Mouse (Mus musculus) 416B (cell line): ENCODE measurements around the gene Sertad4.

Source experiments
- DNase-seq: peaks from one replicate; pipeline ENCODE4 v3.0.0; 2011; ENCODE audit warnings: low read depth

Sertad4 gene

DNA sequence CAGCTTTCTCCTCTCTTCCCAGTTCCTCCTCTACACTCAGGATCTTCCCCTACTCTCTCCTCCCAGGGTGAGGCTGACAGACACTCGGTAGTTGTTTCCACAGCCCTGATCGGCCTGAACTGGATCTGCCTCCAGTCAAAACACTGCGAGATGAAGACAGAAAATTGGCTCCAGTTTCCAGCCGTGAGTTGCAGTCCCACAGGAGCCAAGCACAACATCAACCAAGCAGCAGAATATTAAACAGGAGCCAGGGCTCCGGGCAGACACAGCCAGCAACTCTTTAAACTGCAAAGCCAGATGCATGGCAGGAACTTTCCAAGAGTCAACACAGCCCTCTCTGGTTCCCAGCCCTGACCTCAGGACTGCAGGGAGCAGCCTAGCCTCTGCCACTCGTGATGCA, 3.9 kb downstream of the Sertad4 start:
- no peak for DNase-seq

DNA sequence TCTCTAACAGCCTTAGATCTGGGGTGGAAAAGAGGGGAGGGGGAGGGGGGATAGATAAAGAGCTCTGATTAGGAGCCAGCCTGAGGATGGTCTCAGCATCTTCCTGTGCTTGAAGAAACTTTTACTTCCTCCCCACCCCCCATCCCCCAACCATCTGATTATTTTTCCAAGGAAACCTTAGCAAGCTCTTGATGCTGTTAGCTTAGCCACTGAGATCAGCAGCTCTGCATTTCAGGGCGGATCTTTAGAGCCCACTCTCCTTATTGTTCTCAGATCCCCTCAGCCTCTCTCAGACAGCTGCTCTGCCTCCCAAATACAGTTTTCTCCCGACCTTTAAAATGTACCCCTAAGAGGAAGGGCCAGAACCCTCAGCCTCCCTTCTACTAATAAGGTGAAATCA, 4.4 kb downstream of the Sertad4 start:
- DNase-seq: no peak

- DNase-seq: no peak
These were observed 5.9 kb downstream of the Sertad4 start for GRCm38 (mm10) chr1:192849616-192850015.

DNA sequence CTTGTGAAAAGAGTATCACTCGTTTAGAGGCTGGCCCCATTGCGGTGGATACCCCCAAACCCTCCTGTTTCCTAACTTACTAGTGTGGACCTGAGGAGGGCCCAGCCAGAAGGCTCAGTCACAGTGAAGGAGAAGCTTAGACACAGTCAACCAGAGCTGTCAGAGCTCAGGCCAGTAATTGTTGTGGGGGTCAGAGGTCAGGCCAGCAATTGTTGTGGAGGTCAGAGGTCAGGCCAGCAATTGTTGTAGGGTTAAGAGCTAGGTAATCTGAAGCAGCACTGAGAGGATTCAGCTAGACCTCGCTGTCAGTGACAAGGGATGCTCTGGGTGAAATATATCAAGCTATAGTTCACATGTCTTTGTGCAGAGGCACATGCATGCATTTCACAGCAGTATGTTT, 8.3 kb downstream of the Sertad4 start:
- DNase-seq: no peak

- DNase-seq: no peak
These were observed 14.3 kb downstream of the Sertad4 start for GRCm38 (mm10) chr1:192841094-192841813.

DNA sequence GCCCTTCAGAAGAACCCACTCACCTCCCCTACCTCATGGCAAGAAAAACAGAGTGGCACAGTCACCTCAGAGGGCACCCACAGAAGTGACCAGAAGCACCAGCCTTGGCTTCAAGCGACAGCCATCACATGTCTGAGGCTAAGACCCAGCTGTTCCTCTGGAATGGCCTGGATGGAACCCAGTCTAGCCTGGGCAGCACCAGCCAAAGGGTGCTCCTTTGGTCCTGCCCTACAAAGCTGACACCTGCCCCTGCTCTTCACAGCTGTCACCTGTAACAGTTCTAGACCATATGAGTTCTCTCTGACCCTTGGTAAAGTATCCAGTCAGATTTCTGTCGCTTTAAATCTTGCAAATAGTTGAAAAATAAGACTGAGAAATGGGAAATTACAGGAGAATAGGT, 14.9 kb downstream of the Sertad4 start:
- DNase-seq: no peak

GRCm38 (mm10) chr1:192835211-192835681, 20.3 kb downstream of the Sertad4 start:
- no peak for DNase-seq

DNA sequence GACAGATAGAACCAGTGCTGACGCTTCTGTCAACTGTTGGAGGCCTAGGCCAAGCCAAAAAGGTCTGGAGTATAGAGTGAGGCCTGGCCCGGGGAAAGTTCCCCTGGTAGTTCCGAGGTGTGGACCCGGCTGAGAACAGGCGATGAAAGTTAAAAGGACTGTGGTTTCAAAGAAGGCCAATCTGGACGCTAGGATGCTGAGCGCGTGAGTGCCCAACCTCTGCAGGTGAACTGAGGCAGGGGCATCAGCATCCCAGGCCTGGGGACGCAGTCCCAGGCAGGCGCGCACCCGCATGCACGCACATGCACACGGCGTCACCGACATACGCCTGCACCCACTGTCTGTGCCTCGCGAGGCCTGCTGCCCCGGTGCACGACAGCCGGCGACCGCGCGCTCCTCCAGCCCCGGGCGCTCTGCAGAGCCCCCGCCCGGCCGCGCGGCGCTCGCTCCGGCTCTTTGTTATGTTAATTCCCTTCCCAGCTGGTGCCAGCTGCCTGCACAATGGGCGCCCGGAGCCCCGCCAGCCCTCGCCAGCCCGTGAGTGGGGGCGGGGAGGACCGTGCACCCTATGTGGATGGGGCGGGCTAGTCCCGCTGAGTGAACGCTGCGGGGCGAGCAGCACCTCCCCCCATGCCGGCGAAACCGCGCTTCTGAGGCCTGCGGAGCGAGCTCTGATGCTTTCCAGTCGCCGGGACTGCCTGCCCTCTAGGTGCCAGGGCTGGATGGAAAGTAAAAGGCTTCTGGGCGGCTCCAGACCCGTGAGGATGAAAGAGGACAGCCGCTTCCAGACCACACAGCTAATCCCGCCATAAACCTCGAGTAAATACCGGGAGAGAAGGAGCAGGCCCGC, 21.0 kb downstream of the Sertad4 start:
- no peak for DNase-seq

DNA sequence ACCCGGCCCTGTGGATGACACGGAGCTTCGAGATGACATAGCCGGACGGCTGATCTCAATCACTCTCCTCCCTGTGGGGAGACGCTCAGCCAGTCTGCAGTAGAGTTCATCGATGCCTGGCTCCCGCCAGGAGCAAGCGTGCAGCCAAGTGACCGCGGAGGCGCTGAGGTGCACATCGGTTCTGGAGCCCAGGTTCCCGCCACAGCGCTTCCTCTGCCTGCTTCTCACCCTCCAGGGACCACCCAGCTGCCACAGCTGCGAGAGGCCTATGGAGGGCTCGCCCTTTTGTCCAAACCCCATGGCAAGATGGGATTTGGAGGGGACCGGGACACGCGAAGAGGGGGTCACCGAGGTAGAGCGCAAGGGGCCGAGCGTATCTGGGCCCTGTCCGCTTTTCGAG, 22.0 kb downstream of the Sertad4 start:
- DNase-seq: no peak

- no peak for DNase-seq
These were observed 22.5 kb downstream of the Sertad4 start for GRCm38 (mm10) chr1:192833097-192833496.

- no peak for DNase-seq
These were observed 23.2 kb downstream of the Sertad4 start for GRCm38 (mm10) chr1:192832338-192832737.

DNA sequence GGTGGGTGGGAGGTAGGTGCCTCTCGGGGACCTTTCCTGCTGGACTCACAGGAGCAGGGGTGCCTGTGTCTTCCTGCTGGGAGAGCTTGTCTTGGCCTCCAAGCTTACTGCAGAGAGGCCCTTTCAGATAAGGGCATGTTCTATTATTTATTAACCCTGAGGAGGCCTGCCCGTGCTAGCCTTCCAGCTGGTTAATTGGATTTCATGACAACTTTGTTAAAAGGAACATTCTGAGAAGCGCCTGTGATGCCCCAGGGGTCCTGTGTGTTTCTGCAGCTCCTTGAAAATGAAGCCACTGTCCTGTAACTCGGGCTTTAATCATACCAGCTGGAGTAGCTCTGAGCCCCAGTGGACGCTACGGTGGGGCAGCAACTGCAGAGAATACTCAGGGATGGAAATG, 25.1 kb downstream of the Sertad4 start:
- DNase-seq: no peak

- no peak for DNase-seq
These were observed 26.6 kb downstream of the Sertad4 start for GRCm38 (mm10) chr1:192828928-192829327.

- no peak for DNase-seq
These were observed 27.6 kb downstream of the Sertad4 start for GRCm38 (mm10) chr1:192827955-192828354.

DNA sequence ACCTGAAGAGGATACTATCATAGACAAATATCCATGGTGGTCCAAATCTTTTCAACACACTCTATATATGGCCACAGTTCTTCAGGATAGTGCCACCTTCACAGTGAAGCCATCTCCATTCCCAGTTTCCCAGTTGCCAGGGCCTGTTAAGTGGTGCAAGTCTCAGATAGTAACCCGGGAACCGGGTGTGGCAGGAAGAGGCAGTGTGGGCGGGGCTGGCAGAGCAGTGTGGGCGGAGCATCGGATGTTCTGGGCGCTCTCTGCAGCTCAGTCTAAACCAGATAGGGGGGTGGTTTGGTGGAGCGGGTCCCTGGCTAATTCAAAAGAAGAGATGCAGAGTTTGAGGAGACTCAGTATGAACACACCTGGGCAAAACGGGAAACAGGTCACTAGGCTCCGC, 29.8 kb downstream of the Sertad4 start:
- no peak for DNase-seq

DNA sequence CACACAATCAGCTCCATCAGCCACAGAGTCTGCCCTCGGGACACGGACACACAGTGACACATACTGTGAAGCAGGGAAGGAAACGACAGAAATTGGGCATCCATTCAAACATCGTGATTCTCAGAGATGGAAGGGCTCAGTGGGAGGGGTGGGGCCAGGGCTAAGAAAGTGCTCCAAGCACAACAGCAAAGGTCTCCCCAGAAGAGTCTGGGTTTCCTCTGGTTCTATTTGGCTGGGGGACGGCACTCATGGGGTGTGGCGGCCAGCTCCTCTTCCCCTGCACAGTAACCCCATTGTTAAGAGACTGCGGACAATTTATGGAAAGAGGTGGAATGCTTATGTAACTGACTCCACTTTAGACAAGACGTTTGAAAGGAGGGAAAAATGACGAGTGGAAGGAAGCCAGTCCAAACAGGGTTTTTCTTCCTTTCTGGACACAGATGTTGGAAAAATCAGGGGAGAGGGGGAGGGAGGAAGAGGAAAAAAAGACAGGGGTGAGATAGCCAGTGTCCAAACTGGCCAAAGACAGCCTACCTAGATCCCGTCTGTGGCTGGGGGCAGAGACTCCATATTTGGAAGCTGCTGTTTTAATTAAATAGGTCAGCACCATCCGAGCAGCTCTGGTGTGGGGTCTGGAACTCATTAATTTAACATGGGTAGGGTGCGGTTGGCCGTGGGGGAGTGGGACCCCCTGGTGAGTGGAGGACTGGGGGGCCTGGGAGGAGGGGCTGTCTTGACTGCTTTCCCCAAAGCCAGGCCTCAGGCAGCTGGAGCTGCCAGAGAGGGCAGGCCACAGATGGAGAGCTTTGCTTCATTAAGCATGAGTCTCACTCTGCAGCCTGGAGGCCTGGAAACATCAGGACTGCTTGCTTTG, 32.7 kb downstream of the Sertad4 start:
- DNase-seq: no peak

- DNase-seq: no peak
These were observed 33.3 kb downstream of the Sertad4 start for GRCm38 (mm10) chr1:192822309-192822651.

DNA sequence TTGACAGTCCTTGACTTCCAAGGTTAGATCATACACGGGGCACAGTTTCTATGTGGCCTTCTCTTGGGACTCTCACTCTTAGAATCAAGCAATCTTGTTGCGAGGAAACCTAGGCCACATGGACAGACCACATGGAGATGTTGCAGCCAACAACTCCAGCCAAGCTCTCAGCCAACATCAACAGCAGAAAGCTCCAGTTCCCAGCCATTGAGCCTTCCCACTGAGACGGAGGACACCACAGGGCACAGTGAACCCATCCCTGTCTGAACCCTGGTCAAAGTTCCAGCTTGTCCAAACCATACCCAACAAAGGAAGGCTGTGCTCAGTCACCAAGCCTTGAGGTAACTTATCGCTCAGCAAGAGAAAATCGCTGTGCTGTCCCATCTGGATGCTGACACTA, 37.2 kb downstream of the Sertad4 start:
- no peak for DNase-seq

GRCm38 (mm10) chr1:192815789-192816188, 39.8 kb downstream of the Sertad4 start:
- DNase-seq: no peak

DNA sequence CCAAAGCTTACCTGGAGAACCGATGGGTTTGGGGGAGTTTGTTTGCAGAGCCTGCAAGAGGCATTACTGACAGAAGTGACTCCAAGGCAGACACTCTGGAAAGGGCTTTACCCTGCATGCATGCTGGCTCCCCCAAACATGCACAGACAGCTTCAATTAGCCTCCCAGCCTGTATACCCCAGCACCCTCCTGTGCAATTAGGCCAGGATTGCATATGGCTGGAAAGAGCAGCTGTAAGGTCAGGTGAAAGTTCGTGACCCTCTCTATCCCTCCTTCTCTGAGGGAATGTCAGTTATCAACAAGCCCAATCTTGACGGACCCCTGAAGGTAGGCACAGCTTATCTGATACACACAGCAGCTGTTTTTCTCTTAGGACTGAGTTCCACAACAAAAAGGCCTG, 40.9 kb downstream of the Sertad4 start:
- no peak for DNase-seq

DNA sequence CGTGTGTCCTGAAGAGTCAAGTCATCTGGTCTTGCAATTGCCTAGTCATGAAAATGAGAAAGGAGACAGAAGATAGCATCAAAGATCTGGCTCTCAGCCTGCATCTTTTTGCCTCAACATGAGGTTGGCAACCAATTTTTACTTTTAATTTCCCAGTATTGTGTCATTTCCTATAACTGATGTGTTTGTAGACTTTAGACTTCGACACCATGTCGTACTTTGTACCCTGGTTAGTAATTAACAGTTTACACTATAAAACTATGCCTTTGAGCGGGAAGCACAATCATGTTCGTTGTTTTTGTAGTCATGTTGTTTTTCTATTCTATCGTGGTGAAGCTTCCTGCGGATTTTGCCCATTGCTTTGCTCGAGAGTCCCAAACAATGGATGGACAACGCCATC, 42.8 kb downstream of the Sertad4 start:
- DNase-seq: no peak

DNA sequence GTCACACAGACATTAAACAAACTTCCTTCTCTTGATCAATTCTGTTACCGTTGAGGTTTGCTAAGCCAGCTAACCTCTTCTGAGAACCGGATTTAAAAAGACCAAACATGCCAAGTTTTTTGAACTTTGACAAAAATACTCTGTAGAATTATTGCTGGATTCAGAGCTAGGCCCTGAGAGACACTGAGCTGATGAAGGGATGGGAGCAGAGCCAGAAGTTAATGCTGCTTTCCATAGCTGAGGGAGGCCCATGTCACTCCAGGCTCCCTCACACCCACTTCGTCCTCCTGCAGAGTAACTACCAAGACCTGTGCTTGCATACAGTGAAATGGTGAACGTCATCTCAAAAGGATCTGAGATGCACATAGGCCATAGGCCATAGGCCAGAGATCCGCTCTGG, 43.3 kb downstream of the Sertad4 start:
- DNase-seq: no peak
